Mouse (Mus musculus): ENCODE results near the gene Gulp1.

DNA sequence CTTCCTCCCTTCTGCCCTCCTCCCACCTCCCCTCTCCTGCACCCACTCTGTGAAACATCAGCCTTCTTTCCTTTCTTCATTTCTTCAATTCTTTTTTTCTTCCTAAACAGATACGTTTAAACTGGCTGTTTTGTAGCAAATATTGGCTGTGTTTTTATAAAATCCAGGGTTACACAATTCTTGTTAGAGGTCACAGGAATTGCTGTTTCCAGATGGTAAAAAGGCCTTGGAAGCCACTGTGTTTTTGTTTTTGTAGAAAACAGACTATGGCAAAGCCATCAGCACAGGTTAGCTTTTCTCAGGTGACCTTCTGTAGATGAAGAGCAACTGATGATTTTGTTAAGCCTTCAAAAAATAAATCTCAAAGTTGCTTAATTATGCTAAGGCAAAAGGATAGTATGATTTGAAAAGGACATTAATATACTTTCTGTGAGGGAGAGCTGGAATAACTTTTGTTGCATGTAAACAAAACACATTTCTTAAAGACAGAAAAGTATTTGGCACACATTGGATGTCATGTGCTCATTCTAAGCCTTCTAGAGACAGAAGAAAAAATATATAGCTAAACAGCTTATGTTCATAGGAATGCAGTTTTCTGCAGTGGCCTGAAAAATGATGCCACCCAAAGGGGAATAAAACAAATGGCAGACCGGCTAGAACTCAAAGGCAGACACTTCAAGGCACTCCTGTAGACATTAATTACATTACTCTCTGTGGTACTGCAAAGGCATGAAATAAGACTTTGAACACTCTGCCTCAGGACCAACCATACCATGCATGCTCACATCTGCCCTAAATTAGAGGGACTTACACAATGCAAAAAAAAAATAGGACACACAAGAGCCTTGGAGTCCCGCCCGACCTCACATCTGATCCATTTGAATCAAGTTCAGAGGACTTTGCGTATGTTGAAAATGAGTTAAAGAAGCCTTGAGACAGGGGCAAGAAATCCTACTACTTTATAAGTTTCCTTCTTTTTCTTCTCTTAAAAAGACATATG lies 199.7 kb downstream of the Gulp1 start:
- no peak for TF ChIP-seq CTCF (conservative IDR thresholded peaks at IDR 0.05; ENCODE audit: low read length)
- TF ChIP-seq NANOG (IDR thresholded peaks at IDR 0.05; ENCODE audit: borderline replicate concordance, low read length) = no peak
- no peak for TF ChIP-seq POU5F1 (IDR thresholded peaks at IDR 0.05; ENCODE audit: borderline replicate concordance, low read length)

Measured in E14TG2a.4 (cell line).